Mouse (Mus musculus): Measurements from ENCODE around the gene Pax3.

DNA sequence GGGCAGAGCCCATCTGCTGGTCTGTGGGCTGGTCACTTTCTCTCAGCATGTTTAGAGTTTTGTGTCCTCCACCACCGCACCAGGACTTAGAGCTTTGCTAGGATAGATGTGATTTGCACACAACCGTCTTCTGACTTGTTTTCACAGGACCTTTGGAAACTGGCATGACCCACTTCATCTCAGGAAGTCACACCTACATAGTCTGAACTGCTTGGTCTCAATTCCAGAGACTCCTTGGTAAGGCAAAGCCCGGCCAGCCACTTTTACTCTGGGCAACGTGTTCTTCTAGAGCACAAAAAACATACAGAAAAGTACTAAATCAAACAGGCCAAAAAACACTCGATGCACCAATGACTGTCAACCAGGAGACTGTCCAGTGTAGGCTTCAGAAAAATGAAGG, 14.0 kb downstream of the Pax3 start:
- TF ChIP-seq POLR2A (IDR thresholded peaks at IDR 0.05; ENCODE audit: low read depth, low read length) (no peak), CTCF (IDR thresholded peaks at IDR 0.05; ENCODE audit: extremely low read depth, insufficient read length, insufficient replicate concordance, low read depth, low read length) (no peak)
